Mouse (Mus musculus) skeletal muscle tissue, adult 2 months (tissue): Measurements from ENCODE around the gene Trim47.

Source experiments
- DNase-seq: peaks from one replicate; pipeline ENCODE4 v3.0.0-alpha.2; 2012; ENCODE audit warnings: low read depth, low spot score

The Trim47 gene

DNA sequence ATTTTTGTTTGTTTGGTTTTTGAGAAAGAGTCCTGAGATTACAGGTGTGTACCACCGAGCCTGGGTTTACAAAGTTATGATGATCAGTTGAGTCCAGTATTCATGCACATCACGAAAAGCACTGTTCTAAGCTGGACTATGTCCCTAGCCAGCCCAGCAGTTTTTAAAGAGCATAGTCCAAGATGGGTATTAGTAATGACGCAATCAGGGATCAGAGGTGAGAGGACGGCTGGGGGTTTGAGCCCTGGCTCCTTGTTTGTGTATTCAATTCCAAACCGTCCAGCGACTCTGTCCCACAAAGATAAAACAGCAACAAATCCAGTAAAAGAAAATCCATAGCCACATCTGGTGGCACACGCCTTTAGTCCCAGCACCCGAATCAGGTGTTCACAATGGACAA lies 38.8 kb downstream of the Trim47 start:
- DNase-seq, result no peak

GRCm38 (mm10) chr11:116087194-116088130 lies 39.5 kb downstream of the Trim47 start:
- peak; percentile 86 for DNase-seq

GRCm38 (mm10) chr11:116086258-116087193 lies 40.5 kb downstream of the Trim47 start, which contains the start of gene Wbp2:
Wbp2 (minus strand) TSS chr11:116086995.
- DNase-seq, result peak; percentile 99

DNA sequence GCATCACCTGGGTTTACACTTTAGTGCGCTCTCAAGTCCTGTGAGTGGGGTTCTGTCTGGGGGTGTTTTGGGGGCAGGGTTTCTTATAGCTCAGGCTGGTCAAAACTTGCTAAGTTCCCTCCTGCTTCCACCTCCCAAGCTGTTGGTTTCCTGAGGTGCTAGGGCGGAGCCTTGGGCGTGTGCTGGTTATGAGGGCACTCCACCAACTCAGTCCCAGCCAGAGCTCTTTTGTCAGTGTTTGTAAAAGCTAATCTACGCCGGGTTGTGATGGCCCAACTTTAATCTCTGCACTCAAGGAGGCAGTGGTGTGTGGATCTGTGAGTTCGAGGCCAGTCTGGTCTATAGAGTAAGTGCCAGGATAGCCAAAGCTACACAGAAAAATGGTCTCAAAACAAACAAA lies 42.8 kb downstream of the Trim47 start:
- DNase-seq, result no peak

GRCm38 (mm10) chr11:116083096-116083672 lies 43.8 kb downstream of the Trim47 start:
- DNase-seq, result no peak

DNA sequence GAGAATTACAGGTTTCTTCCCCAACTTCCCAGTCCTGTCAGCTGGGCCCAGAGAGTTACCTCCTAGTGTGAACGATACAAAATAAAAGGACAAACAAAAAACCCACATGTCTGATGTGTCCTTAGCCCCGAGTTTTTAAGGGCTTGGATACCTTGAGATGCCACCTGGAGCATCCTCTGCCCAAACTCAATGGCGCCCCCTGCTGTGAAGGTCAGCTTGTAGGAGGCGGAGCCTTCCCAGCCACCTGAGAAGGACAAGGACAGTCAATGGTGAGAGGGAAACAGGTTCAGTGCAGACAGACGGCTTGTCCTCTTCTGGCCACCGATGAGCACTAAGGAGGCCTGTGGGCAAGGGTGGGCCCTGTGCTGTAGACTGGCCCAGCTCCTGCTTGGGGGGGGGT lies 45.9 kb downstream of the Trim47 start:
- no peak for DNase-seq

DNA sequence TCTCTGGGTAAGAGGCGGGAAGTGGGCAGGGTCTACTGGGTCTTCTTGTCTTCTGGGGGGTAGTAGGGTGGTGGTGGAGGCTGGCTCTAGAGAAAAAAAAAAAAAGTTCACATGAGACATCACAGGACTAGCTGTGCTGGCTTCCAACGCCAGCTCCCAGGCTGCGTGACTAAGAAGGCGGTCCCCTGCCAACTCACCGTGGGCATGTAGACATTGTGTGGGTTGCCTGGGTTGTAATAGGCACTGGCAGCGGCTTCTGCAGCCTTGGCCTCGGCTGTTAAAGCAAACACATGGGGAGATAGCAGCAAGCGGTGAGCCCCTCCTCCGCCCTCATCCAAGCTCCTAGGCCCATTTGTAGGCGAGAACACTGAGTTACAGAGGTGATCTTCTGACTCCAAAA lies 47.5 kb downstream of the Trim47 start:
- no peak for DNase-seq

GRCm38 (mm10) chr11:116078676-116079320 lies 48.2 kb downstream of the Trim47 start:
- DNase-seq, result no peak

- no peak for DNase-seq
Observed at GRCm38 (mm10) chr11:116078221-116078620, 48.8 kb downstream of the Trim47 start.

GRCm38 (mm10) chr11:116077446-116078204 lies 49.4 kb downstream of the Trim47 start, which contains the start of gene Unc13d:
Unc13d (minus strand) TSS chr11:116077961.
- no peak for DNase-seq

DNA sequence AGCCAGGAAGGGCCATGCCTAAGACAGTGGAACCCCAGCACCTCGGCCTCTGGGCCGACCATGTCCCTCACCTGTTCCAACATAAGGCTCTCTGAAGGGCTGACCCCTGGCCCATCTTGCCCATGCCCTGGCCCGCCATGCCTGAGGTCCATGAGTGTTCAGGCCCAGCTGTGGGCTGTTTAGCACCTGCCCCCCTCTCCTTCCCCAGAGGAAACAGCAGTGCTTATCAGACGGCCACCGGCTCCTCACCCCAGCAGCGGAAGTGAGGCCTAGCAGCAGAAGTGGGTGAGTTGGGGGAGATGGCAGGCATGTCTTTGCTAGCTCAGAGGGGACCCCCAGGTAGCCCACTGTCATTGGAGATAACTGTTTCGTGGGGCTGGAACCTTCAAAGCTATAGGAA lies 50.2 kb downstream of the Trim47 start:
- DNase-seq, result no peak

GRCm38 (mm10) chr11:116076266-116076540 lies 50.8 kb downstream of the Trim47 start:
- no peak for DNase-seq

DNA sequence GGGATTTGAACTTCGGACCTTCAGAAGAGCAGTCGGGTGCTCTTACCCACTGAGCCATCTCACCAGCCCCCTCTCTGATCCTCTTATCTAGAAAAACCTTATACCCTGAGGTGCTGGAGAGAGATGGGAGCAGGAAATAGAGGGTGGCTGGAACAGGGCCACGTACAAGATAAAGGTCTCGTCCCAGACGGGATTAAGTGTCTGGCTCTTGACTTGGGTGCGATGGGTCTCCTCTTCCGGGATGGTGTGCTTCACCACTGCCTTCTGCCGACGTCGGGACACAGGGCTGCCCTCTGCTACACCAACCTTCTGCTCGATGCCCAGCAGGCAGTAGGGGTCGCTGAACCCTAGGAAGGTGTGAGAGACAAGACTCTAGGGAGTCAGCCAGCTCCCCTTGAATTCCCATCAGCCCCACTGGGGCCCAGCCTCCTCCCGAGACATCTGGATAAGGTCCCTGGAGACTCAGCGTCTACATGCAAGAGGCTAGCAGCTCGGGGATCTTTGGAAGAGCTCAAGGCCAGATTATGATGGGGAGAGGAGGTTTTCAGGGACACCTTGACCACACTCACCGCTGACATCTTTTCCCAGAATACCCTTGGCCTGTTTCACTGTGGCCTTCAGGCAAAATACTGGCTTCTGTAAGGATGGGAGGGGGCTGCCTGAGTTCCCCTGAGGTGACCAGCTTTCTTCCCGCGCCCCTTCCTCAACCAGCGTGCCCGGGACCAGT lies 51.3 kb downstream of the Trim47 start:
- DNase-seq, result no peak

DNA sequence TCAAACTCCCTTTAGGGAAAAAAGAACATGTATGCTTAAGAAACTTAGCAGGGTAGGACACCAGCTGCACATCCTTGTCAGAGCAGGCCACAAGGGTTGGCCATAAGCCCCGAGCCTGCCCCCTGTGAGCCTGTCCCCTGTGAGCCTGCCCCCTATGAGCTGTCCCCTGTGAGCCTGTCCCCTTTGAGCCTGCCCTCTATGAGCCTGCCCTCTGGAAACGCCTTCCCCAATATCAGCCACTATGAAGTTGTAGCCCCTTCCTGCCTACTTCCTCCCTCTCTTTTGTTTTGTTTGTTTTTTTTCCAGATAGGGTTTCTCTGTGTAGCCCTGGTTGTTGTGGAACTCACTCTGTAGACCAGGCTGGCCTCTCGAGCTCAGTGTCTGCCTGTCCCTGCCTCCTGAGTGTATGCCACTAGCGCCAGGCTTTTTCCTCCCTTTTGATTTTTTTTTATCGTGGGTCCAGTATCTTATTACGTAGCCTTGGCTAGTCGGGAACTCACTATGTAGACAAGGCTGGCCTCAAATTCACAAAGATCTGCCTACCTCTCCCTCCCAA lies 52.5 kb downstream of the Trim47 start:
- no peak for DNase-seq

DNA sequence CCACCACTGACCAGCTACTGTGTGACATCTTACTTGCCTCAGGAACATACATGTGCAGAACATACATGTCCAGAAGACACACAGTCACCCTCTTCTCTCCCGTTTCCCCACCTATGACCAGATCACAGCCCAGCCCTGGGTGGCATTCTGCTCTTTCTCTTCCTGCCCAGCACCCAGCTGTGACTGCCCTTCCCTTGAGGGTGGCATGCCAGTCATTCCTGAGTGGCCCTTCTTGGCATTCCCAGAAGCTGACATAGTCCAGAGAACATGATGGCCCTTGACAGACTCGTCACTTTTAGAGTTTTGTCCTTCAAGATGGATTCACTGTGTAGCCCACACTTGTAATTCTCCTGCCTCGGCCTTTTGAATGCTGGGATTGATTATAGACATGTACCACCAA lies 54.4 kb downstream of the Trim47 start:
- DNase-seq, result no peak

GRCm38 (mm10) chr11:116071510-116071909 lies 55.5 kb downstream of the Trim47 start:
- DNase-seq, result no peak

DNA sequence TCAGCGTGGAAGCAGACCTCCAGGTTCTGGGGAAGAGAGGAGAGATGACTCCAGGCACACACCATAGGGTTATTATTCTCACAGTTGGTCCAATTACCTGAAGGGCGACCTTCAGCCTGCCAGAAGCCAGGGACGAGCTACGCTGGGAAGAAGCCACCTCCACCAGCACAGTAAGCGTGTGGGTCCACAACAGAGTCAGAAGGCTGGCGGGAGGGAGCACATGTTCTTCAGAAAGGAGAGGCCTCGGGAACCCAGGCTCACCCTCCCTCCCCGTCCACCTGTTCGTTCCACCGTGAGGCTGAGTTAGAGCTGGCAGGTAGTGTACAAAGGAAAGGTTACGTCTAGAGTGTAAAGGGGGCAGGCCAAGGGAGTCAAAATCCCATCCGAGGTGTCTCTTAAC lies 61.7 kb downstream of the Trim47 start:
- no peak for DNase-seq

DNA sequence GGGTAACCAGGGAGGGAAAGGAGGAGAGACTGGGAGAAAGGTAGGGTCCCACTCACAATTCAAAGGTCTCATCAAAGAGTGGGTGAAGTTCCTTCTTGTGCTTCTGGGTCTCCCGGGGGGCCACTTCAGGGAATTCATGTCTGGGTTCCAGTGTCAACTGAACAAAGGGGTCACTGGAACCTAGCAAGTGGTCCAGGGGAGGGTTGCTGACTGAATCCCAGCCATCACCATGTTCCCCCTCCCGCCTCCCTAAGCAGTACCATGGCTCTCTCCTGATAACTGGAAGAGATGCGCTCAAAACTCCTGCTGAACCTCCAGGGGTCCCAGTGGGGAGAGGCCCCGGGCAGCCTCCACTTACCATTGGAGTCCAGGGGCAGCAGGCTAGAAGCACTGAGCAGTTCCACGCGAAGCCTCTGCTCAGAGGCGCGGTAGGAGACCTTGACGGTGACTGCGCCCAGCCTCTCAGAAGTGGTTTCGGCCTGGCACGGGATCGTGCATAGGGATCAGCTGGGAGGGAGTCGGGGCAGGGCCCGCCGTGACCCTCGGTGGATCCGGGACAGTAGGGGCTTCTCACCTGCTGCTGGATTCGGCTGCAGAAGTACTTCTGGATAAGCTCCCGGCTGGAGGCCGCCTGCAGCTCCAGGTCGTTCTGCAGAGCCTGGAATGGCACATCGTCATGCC lies 62.7 kb downstream of the Trim47 start:
- no peak for DNase-seq

DNA sequence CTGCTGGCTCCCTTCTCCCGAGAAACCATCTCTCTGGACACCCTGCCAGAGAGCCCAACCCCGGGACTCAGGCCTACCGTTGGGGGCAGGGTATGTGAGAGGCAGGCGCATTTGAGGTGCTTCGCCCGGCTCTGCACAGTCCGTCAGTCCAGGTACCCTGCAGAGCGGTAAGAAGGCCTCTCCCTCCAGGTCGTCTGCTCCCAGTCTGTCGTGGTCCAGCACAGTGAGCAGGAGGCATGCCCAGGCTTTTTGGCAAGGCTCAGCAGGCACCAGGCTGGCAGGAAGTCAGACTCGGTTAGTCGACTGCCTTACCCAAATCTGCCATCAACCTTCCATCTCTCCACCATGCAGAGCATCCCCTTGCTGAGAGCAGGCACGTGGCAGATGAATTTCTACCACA lies 63.4 kb downstream of the Trim47 start:
- DNase-seq, result no peak
